Mouse (Mus musculus) kidney, adult 8-10 months (tissue): ENCODE measurements around the gene Nupl1.

Experiments
- DNase-seq, 2 experiments: peaks; one replicate each; pipeline ENCODE4 v3.0.0; 2022

Nupl1 gene

GRCm38 (mm10) chr14:60251281-60252003 is at the start of gene Nupl1, which contains the start of gene Gm49336:
TSS of gene Nupl1 (minus strand) at chr14:60251431.
TSS of gene Gm49336 (minus strand) at chr14:60251507.
- peak; percentile 99 for DNase-seq

DNA sequence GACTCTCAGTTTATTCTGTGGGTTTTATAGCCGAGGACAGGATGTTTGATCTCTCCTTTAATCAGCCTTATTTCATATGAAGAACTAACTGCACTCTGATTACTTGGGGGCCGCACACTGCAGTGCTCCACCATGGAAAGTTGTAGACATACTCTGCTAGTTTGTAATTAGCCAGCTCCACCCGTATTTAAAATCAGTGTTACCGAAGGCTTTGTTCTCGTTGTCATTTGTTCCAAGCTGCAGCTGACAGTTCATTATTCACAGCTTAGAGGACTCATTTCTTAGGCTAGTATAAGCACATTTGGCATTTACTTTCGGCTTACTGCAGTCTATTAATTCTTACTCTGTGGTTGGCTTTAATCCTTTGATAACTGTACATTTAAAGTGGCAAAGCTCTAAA is 49.8 kb upstream of the Nupl1 start:
- DNase-seq, result no peak

- DNase-seq, result no peak
Observed at GRCm38 (mm10) chr14:60300224-60300991, 49.2 kb upstream of the Nupl1 start.

DNA sequence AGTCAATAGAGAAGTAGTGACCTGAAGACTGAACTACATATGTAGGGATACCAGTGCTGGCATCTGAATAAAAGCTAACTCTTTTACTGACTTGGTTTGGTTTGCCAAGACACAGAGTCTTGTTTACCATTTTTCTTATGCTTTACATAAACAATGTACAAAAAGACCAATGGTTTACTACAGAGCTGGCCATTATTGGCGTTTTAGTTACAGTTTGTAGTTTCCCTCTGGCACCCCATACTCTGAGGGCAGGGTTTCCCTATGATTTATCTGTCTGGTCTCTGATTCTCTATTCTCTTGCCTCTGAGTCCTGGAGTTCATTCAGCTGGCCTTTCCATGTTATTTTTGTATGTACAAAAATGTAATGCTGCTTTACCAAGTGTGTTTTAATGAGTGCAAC is 44.3 kb upstream of the Nupl1 start:
- no peak for DNase-seq

- no peak for DNase-seq
Observed at GRCm38 (mm10) chr14:60290363-60290762, 39.1 kb upstream of the Nupl1 start.

- DNase-seq, result no peak
Observed at GRCm38 (mm10) chr14:60286194-60286863, 35.1 kb upstream of the Nupl1 start.

DNA sequence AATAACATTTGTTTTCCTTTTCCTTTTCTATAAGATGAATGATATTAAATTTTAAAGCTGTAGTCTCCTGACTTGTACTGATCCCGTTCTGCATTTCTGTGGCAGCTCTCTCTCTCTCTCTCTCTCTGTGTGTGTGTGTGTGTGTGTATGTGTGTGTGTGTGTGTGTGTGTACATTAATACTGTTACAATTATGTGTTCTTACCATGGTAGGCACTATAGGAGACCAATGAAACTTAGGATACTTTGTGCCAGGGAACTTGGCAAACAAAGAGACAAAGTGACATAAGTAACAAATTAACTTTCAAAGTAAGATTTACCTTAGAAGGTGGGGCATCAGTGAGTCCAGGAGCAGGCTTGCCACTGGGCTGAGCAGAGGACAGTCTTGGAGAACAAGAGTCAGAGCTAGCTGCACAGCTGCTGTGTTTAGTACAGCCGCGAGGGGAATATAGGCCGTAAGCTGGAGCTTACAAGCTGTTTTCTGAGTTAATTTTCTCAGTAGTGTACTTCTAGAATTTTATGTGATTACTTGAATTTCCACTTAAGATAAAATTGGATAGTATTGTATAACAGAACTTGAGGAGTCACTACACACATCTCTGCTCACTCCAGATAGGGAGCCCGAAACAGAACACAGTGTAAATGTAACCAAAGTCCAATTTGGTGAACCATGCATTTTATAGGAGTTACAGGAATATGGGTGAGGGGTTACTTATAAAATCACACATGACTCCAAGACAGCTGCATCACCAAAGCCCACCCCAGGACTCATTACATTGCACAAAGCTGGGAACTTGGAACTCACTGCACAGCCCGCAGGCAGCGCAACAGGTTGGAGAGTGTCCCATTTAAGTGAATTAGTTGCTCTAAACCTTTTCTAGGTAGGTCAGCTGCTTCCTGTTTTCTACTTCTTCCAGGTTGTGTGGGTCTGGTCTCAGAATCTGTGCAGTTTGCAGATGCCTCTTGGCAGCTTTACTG is 24.4 kb upstream of the Nupl1 start:
- peak; percentile 23 to 34 for DNase-seq

GRCm38 (mm10) chr14:60273346-60273745 is 22.1 kb upstream of the Nupl1 start:
- no peak for DNase-seq

DNA sequence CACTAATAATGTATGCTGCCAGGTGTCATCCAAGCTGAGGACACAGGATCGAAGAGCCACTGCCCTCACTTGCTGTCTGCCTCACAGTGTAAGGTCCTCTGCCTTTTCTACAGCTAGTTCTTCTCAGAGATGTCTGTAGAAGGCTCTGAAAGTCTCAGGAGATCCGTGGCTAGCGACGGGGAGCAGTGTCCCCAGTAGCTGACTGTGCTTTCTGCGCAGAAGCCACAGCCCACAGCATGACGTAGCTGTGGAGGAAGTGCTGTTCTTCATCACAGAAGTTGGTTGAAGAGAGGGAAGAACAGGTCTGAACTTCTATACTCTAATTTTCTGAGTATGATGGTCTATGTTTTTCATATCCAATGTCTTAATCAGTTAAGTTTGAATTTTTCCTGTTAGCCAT is 18.1 kb upstream of the Nupl1 start:
- no peak for DNase-seq

DNA sequence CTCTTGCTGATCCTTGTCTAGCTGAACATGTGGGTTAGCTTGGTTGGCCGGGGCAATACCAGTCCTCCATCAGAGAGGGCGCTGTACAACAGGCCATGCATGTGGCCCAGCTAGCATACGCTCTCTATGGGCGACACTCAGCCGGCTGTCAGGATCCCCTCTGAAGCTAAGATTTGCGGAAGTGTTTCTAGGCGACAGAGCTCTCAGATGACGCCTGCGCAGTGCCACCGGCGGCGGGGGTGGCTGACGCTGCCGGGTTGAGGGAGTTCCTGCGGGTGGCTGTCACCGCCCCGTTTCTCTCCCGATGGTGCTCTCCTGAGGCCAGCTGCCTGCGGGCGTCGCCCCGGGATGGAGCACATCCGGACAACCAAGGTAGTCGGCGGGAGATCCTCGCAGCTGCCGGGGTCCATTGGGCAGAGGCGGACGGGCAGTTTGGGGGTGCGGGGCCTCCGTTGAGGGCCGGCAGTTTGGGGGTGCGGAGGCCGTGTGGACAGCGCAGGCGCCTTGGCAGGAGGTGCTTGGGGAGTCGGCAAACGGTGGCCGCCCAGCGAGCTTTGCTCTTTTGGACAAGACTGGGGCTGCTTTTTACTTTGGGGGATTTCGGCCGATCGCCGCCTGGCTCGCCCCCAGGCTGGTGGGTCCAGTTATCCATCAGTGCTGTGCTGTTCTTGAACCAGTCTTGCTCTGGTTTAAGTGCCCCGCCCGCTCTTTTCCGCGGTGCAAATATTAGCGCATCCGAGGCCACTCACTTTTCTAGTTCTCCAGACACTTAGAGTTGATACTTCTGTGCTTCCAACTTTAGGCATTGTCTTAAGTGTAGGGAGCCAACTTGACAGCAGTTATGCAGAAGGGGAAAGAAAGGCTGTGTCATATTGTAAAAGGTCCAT is 14.0 kb upstream of the Nupl1 start, which contains the start of gene Mtmr6:
Gene Mtmr6 (plus strand): TSS at position 239 of the 887 bp plus-strand sequence.
- peak; percentile 96 for DNase-seq

DNA sequence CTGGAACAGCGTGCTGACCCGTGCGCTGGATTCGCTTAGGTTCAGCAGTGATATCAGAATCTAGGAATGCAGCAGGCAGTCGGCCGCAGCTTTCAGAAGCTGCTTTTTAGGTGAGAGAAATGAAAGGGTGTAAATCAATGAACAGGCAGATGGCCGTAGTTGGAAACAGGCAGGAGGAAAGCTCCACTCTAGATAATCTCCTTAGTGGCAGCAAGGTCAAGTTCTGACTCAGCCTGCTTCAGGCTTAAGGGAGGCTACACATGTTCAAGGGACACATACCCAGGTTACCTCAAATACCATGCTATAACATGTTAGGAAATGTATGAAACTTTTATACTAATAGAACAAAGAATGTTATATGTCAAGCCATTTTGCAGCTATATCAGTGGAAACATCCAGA is 11.1 kb upstream of the Nupl1 start:
- DNase-seq, result no peak

- DNase-seq, result no peak
Observed at GRCm38 (mm10) chr14:60257851-60258250, 6.6 kb upstream of the Nupl1 start.

DNA sequence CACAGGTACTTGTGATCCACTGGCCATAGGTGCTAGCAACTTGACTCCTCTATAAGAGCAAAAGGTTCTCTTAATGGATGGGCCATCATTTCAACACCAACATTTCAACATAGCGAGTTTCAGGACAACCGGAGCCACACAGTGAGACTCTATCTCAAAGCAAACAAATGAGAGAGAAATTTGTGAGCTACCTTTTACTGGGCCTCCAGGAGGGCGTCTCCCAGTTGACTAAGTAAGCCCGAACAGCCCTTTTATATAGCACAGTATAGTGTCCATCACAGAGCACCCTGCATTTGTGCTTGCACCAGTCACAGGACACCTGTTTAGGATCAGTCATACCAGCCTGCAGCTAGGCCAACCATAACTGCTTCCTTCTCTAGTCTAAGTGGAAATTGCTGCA is 5.9 kb upstream of the Nupl1 start:
- no peak for DNase-seq

- DNase-seq, result no peak
Observed at GRCm38 (mm10) chr14:60256356-60256755, 5.1 kb upstream of the Nupl1 start.

DNA sequence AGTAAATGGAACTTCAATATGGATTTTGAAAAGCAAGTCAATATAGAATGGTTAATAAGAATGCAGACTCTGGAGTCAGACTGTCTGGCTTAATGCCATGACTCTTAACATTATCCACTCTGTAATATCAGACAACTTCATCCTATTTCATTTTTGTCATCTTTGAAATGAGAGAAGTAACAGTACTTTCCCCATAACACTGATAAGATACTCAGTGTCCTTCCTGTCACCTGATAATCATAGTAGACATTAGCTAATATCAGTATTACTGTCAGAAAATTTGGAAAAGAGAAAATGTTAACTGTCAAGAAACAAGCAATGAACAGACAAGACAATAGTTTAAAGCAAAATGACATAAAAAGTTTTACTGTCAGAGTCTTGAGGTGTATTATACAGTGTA is 3.5 kb upstream of the Nupl1 start:
- DNase-seq, result no peak

- DNase-seq, result no peak
Observed at GRCm38 (mm10) chr14:60253466-60253865, 2.2 kb upstream of the Nupl1 start.

DNA sequence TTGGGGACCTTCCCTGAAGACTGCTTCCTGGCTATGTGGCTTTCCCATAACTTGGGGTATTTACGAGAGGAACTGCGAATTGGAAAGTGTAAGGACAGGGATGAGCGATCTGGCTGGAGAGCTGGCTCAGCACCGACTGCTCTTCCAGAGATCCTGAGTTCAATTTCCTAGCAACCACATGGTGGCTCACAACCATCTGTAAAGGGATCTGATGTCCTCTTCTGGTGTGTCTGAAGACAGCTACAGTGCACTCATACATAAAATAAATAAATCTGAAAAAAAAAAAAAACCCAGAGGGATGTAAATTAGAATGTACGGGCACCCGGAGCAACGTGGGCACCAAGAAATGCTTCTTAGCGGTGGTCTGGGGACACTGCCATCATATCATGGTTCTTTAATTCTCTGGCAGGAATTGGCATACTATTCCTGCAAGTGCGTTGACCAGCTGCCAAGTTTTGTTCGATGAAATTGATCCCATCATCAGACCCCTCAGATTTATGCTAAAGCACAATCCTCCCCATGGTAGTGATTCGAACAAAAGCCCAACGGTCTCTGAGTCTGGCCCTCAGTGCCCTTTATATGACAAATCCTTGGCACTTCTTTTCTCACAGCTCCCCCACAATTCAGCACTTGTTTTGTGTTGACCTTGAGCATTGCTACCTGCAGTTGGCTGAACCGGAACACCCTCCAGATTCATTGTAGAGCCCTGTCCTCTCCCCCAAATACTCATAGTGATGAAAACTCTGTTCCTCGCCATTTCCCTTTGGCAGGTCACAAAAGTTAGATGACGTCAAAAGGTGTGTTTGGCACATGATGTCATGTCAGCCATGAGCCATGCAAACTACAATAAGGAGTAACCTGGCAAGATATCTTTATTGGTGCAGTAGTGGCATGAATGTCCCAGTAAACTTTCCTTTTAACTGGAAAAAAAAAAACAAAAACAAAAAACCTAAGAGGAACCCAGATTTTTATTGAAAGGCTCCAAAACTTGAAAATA is 1.1 kb upstream of the Nupl1 start:
- peak; percentile 4 to 26 for DNase-seq

DNA sequence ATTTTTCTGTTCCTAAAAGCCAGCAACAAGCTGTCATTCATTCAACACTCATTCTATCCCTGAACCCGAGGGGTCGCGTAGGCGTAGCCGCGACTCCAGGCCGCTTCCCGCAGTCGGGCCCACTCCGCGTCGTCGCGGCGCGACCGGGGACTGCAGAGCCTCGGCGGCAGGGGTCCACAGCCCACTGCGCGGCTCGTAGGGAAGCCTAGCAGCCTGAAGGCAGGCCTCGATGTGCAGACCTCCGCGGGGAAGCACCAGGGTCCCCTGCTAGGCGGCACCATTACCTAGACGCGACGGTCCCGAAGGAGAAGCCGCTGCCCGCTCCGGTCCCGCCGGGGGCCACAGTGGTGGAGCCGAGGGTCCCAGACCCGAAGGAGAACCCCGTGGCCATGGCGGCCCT is 352 bp downstream of the Nupl1 start:
- no peak for DNase-seq

- DNase-seq, result no peak
Observed at GRCm38 (mm10) chr14:60250366-60250765, 865 bp downstream of the Nupl1 start.

- DNase-seq, result no peak
Observed at GRCm38 (mm10) chr14:60238551-60238950, 12.7 kb downstream of the Nupl1 start.
